Mouse (Mus musculus): Measurements from ENCODE around the gene Pkd1l2. TPM values are rescaled to one million over a fixed set of nuclear protein-coding genes. Genes with fewer than 3 reads are reported as not detected.

The Pkd1l2 gene
- polyA plus RNA-seq, 1 experiment: not detected

GRCm38 (mm10) chr8:117094053-117094452, 11.8 kb upstream of the Pkd1l2 start:
- Histone ChIP-seq H3K27ac (ENCODE audit: insufficient read depth, low read depth, low read length) (no peak overlapping the region), H3K4me3 (ENCODE audit: insufficient read depth, low read depth, low read length) (no peak overlapping the region), H3K4me1 (ENCODE audit: control insufficient read depth, insufficient read depth, low read length) (peaks cover 4% of the 10 kb centered on the region)
- no peak for TF ChIP-seq POLR2A (IDR thresholded peaks at IDR 0.05; ENCODE audit: insufficient read depth, low read depth, low read length)
- no peak for TF ChIP-seq CTCF (IDR thresholded peaks at IDR 0.05; ENCODE audit: insufficient read depth, low read depth, low read length)
- WGBS: 58% methylated on average over 5 of the region's 5 CpGs

GRCm38 (mm10) chr8:117089802-117090201, 7.6 kb upstream of the Pkd1l2 start:
- Histone ChIP-seq H3K27ac (ENCODE audit: insufficient read depth, low read depth, low read length) (no peak overlapping the region), H3K4me1 (ENCODE audit: control insufficient read depth, insufficient read depth, low read length) (no peaks in the 10 kb centered on the region), H3K4me3 (ENCODE audit: insufficient read depth, low read depth, low read length) (no peak overlapping the region)
- no peak for TF ChIP-seq POLR2A (IDR thresholded peaks at IDR 0.05; ENCODE audit: insufficient read depth, low read depth, low read length)
- TF ChIP-seq CTCF (IDR thresholded peaks at IDR 0.05; ENCODE audit: insufficient read depth, low read depth, low read length): no peak
- WGBS: 96% methylated on average over 4 of the region's 4 CpGs

- TF ChIP-seq POLR2A (IDR thresholded peaks at IDR 0.05; ENCODE audit: insufficient read depth, low read depth, low read length): no peak
- TF ChIP-seq CTCF (IDR thresholded peaks at IDR 0.05; ENCODE audit: insufficient read depth, low read depth, low read length): no peak
- no peaks in the 10 kb centered on the region for H3K4me1 ChIP-seq (ENCODE audit: control insufficient read depth, insufficient read depth, low read length)
Measured at GRCm38 (mm10) chr8:117087036-117087435, 4.8 kb upstream of the Pkd1l2 start.

DNA sequence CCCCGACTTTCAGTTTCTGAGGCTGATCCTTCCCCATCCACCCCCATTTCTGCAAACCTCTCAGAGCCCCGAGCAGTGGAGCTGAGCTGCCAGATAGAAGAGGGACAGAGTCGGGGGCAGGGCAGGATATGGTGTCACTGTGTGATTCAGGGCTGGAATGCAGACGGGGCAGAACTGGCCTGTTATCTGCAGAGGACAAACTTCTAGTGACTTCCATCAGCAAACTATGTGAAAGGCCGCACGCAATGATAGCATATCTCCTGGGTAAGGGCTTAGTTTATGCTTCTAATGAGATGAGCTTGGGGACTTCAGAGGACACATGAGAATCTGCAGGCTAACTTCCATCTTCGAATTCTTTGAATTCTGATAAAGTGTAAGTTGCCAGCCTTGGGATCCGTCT, 3.3 kb upstream of the Pkd1l2 start:
- Histone ChIP-seq H3K4me1 (ENCODE audit: control insufficient read depth, insufficient read depth, low read length) (no peaks in the 10 kb centered on the region), H3K27ac (ENCODE audit: insufficient read depth, low read depth, low read length) (no peak overlapping the region), H3K4me3 (ENCODE audit: insufficient read depth, low read depth, low read length) (no peak overlapping the region)
- WGBS: 79% methylated on average over 8 of the region's 8 CpGs
- TF ChIP-seq POLR2A (IDR thresholded peaks at IDR 0.05; ENCODE audit: insufficient read depth, low read depth, low read length) (no peak), CTCF (IDR thresholded peaks at IDR 0.05; ENCODE audit: insufficient read depth, low read depth, low read length) (no peak)

More at GRCm38 (mm10) chr8:117087036-117087435, 4.8 kb upstream of the Pkd1l2 start:
- Histone ChIP-seq H3K27ac (ENCODE audit: insufficient read depth, low read depth, low read length) (no peak overlapping the region), H3K4me3 (ENCODE audit: insufficient read depth, low read depth, low read length) (no peak overlapping the region)

DNA sequence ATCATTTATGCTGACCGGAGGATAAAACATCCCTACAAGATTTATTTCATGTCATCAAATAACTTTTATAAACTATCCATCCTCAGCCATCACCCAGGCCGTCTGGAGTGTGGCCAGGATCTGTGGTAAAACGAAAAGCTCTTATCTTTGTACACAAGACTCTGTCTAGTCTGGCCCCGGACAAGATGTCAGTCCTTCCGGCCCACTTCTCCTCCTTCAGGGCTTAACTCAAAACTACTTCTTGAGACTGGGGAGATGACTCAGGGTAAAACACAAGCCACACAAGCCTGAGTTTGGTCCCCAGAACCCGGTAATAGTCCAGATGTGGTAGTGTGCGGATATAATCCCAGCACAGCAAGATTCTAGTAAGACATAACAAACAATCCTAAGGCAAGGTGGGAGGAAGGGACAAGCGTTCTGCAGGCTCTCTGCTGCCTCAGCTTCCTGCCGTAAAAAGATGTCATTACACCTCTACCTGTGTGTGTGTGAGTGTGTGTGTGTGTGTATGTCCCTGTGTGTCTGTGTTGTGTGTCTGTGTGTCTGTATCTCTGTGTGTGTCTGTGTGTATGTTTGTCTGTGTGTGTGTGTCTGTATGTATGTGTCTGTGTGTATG, 804 bp upstream of the Pkd1l2 start:
- Histone ChIP-seq H3K27ac (ENCODE audit: insufficient read depth, low read depth, low read length) (no peak overlapping the region), H3K4me1 (ENCODE audit: control insufficient read depth, insufficient read depth, low read length) (no peaks in the 10 kb centered on the region), H3K4me3 (ENCODE audit: insufficient read depth, low read depth, low read length) (no peak overlapping the region)
- TF ChIP-seq CTCF (IDR thresholded peaks at IDR 0.05; ENCODE audit: insufficient read depth, low read depth, low read length) (no peak), POLR2A (IDR thresholded peaks at IDR 0.05; ENCODE audit: insufficient read depth, low read depth, low read length) (no peak)
- WGBS: 76% methylated on average over 9 of the region's 9 CpGs

DNA sequence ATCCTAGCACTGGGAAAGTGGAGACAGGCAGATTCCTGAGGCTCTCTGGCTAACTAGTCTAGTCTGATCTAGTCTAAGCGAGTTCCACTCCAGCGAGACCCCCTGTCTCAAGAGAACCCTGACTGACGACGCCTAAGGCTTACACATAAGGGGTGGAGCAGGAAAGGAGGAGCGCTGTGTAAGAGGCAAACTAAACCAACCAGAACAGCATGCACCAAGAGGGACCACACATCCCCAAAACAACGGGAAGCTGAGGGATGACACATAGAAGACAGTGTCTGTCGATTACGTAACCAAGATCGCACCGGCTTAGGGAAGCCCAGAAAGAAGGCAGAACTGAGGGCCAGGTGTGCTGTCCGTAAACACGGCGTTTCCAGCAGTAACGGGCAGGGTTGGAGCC, 2.6 kb downstream of the Pkd1l2 start:
- TF ChIP-seq POLR2A (IDR thresholded peaks at IDR 0.05; ENCODE audit: insufficient read depth, low read depth, low read length): no peak
- WGBS: 92% methylated on average over 14 of the region's 14 CpGs
- H3K4me1 ChIP-seq (ENCODE audit: control insufficient read depth, insufficient read depth, low read length): no peaks in the 10 kb centered on the region
- H3K4me3 ChIP-seq (ENCODE audit: insufficient read depth, low read depth, low read length): no peak overlapping the region
- no peak overlapping the region for H3K27ac ChIP-seq (ENCODE audit: insufficient read depth, low read depth, low read length)

DNA sequence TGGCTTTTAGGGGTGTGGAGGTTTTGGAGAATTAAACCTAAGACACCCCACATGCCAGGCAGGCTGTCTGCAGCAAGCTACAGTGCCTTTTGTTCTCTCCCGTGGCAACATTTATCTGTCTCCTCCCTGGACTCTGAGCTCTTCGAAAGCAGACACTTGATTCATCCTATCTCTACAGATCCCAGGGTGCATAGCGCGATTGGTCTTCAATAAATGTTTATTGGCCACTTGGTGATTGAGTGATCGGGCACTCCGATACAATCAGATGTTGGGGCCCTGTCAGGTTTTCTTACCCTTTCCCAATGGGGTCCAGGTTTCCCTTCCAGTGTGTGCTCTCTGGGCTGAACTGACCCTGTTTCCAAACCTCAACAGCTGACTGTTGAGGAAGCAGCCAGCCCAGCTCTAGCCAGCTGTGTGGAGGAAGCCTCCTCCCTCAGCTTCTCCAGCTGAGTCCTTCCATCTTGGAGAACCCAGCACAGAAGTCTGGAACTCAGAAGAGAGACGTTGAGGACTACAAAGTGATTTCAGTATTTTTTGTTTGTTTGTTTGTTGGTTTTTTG, 3.8 kb downstream of the Pkd1l2 start:
- 86% methylated on average over 7 of the region's 7 CpGs for WGBS
- no peak overlapping the region for H3K4me3 ChIP-seq (ENCODE audit: insufficient read depth, low read depth, low read length)
- no peak overlapping the region for H3K27ac ChIP-seq (ENCODE audit: insufficient read depth, low read depth, low read length)
- TF ChIP-seq POLR2A (IDR thresholded peaks at IDR 0.05; ENCODE audit: insufficient read depth, low read depth, low read length) (no peak), CTCF (IDR thresholded peaks at IDR 0.05; ENCODE audit: insufficient read depth, low read depth, low read length) (no peak)
- peaks cover 3% of the 10 kb centered on the region; the same call in 1 of the 2 replicates for H3K4me1 ChIP-seq (ENCODE audit: control insufficient read depth, insufficient read depth, low read length)

- peaks cover 3% of the 10 kb centered on the region; the same call in 1 of the 2 replicates for H3K4me1 ChIP-seq (ENCODE audit: control insufficient read depth, insufficient read depth, low read length)
- 71% methylated on average over 10 of the region's 10 CpGs for WGBS
- TF ChIP-seq POLR2A (IDR thresholded peaks at IDR 0.05; ENCODE audit: insufficient read depth, low read depth, low read length) (no peak), CTCF (IDR thresholded peaks at IDR 0.05; ENCODE audit: insufficient read depth, low read depth, low read length) (no peak)
Measured at GRCm38 (mm10) chr8:117074350-117075182, 7.7 kb downstream of the Pkd1l2 start.

DNA sequence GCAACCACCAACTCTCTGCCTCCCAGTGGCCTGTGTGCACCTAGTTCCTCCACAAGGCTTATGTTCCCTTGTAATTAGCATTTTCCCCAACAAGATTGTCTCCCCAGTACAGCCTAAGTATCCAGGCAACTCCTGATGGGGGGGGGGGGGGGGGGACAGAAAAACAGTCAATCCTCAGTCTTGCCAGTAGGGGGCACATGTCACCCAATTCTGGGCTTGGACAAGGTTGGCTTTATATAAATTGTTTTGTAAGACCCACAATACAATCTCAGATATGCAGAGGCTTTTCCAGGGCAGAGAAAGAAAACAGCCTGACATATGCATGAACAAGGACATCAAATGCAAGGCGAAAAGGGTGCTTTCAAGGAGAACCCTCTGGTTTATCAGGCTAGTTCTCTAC, 12.5 kb downstream of the Pkd1l2 start:
- Histone ChIP-seq H3K4me3 (ENCODE audit: insufficient read depth, low read depth, low read length) (no peak overlapping the region), H3K4me1 (ENCODE audit: control insufficient read depth, insufficient read depth, low read length) (peaks cover 3% of the 10 kb centered on the region; the same call in 1 of the 2 replicates), H3K27ac (ENCODE audit: insufficient read depth, low read depth, low read length) (no peak overlapping the region)
- TF ChIP-seq POLR2A (IDR thresholded peaks at IDR 0.05; ENCODE audit: insufficient read depth, low read depth, low read length) (no peak), CTCF (IDR thresholded peaks at IDR 0.05; ENCODE audit: insufficient read depth, low read depth, low read length) (no peak)
- WGBS: 79% methylated on average over 1 of the region's 1 CpGs

More at GRCm38 (mm10) chr8:117074350-117075182, 7.7 kb downstream of the Pkd1l2 start:
- Histone ChIP-seq H3K27ac (ENCODE audit: insufficient read depth, low read depth, low read length) (no peak overlapping the region), H3K4me3 (ENCODE audit: insufficient read depth, low read depth, low read length) (no peak overlapping the region)

Measured in olfactory bulb, adult 2 months (tissue).